Mouse (Mus musculus) ES-E14 (cell line): ENCODE data around the gene Birc2.

Experiments used
- CHD2 ChIP-seq: IDR thresholded peaks from 2 replicates; pipeline ENCODE4 v1.6.1; 2014; ENCODE audit warnings: mild to moderate bottlenecking, low read depth, low read length, inconsistent platforms
- HCFC1 ChIP-seq: IDR thresholded peaks from 2 replicates; pipeline ENCODE4 v1.6.1; 2012; ENCODE audit warnings: low read length, inconsistent platforms, borderline replicate concordance; ENCODE audit not compliant: insufficient read depth
- MAFK ChIP-seq: IDR thresholded peaks from 2 replicates; pipeline ENCODE4 v1.6.1; 2014; ENCODE audit warnings: mild to moderate bottlenecking, low read depth, low read length, inconsistent platforms; ENCODE audit not compliant: insufficient read depth
- ZNF384 ChIP-seq: IDR thresholded peaks from 2 replicates; pipeline ENCODE4 v1.6.1; 2012; ENCODE audit warnings: low read depth, low read length, inconsistent platforms

- TF ChIP-seq ZNF384 (no peak), MAFK (no peak), CHD2 (no peak), HCFC1 (no peak)
Measured at GRCm38 (mm10) chr9:7774538-7774937, 62.3 kb downstream of the Birc2 start.
